Mouse (Mus musculus) heart, embryonic 16.5 days (tissue): ENCODE measurements at regions not wholly inside any gene's neighbourhood (a gene's known extent, or its start where the extent isn't known, plus 50 kb on each side); places are given as distances from the start of the nearest gene placed in this dataset.
A peak's percentile ranks its signal among the peaks of the same experiment; 100 is the strongest.

Experiments used
- ATAC-seq: fragments of 200-750 bp; cut with Nextera tagmentation; replicated peaks from 2 replicates; pipeline ENCODE4 v1.8.0; 2017; ENCODE audit warnings: moderate number of reproducible peaks; ENCODE audit not compliant: insufficient read depth, low FRiP score; ENCODE audit errors: extremely low read depth
- H3K27ac ChIP-seq: fragments of 300-500 bp; sonication (generic); 2 replicates; pipeline ENCODE4 v1.5.1; 2014; ENCODE audit warnings: mild to moderate bottlenecking, low read length, control low read depth, moderate library complexity
- H3K27me3 ChIP-seq: fragments of 300-500 bp; sonication (generic); 2 replicates; pipeline ENCODE4 v1.6.1; 2014; ENCODE audit warnings: low read length, mixed read lengths; ENCODE audit not compliant: control insufficient read depth, insufficient read depth
- H3K36me3 ChIP-seq: fragments of 300-500 bp; sonication (generic); 2 replicates; pipeline ENCODE4 v1.6.1; 2014; ENCODE audit not compliant: control insufficient read depth, insufficient read depth
- H3K4me1 ChIP-seq: fragments of 300-500 bp; sonication (generic); 2 replicates; pipeline ENCODE4 v1.6.1; 2014; ENCODE audit warnings: low read length, mixed read lengths; ENCODE audit not compliant: control insufficient read depth, insufficient read depth
- H3K4me2 ChIP-seq: fragments of 300-500 bp; sonication (generic); 2 replicates; pipeline ENCODE4 v1.6.1; 2014; ENCODE audit warnings: low read depth, mild to moderate bottlenecking, control low read depth, low read length
- H3K4me3 ChIP-seq: fragments of 300-500 bp; sonication (generic); 2 replicates; pipeline ENCODE4 v1.5.1; 2014; ENCODE audit warnings: mild to moderate bottlenecking, control low read depth, low read length
- H3K9ac ChIP-seq: fragments of 300-500 bp; sonication (generic); 2 replicates; pipeline ENCODE4 v1.6.1; 2014; ENCODE audit warnings: low read length, control low read depth
- H3K9me3 ChIP-seq: fragments of 300-500 bp; sonication (generic); replicated peaks from 2 replicates; pipeline ENCODE4 v1.6.1; 2016; ENCODE audit warnings: low read length; ENCODE audit not compliant: control insufficient read depth
- WGBS: fragments of 180-500 bp; shearing (Covaris S2); extraction: QIAGEN DNeasy Blood & Tissue Kit; methylation state at CpG from one replicate; pipeline ENCODE4 v1.1.7; 2014; 5-methylcytosine and 5-hydroxymethylcytosine counted together

DNA sequence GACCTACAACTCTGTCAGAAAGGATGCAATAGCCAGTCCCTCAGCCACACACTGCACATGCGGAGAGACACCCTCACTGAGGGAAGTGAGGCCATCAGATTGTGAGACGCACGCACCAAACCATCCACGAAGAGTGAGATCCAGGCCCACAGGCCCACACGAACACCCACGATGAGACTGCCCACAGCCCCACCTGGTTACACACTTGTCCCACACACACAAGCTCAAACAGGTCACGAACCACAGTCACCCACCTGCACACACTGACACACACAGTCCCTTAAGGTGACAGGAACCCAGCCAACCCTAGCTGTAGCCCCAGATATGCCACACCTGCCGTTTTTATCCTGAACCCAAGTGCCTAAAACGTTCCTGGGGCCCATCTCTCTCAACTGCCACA is 76.8 kb downstream of the Zfp36l2 start:
- no peaks in the 10 kb centered on the region for H3K9me3 ChIP-seq
- peaks cover 17% of the 10 kb centered on the region for H3K4me1 ChIP-seq
- no peak overlapping the region for H3K9ac ChIP-seq
- no peak overlapping the region for H3K4me3 ChIP-seq
- no peak for ATAC-seq
- no peaks in the 10 kb centered on the region for H3K36me3 ChIP-seq
- 77% methylated on average over 9 of the region's 9 CpGs for WGBS
- no peaks in the 10 kb centered on the region for H3K27me3 ChIP-seq
- H3K4me2 ChIP-seq, result no peak overlapping the region
- H3K27ac ChIP-seq, result peak overlapping the region; percentile 41

DNA sequence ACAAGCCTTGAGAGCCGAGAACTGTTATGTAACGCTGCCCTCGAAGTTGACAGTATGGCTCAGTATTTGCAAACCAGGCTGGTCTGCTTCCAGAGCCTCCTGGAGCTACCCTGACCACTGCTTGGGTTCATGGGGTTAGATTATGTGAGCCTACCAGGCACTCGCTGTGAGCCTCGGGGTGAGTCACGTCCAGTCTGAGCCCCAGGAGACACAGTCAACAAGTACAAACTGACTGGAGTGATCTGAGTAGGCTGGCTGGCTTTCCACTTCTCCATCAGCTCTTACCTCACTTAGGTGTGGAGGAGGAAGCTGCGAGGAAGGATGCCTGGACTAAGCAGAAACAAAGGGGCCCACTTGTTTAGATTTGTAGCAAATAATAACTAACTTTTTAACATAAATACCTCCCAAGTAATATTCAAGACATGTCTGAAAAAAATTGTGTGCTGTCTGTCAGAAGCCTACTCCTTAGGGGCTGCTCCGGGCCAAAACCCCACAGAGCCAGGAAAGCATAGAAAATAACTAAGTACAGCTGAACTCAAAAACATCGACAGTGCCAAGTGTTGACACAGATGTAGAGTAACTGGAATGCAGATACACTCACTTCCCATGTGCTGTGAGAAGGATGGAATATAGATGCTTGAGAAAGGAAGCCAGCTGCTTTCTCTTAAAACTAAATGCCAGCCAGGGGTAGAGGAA is 77.6 kb downstream of the Zfp36l2 start:
- H3K27ac ChIP-seq, result peak overlapping the region; percentile 41
- H3K9ac ChIP-seq, result no peak overlapping the region
- no peaks in the 10 kb centered on the region for H3K36me3 ChIP-seq
- WGBS, result 61% methylated on average over 9 of the region's 9 CpGs
- H3K4me3 ChIP-seq, result no peak overlapping the region
- ATAC-seq, result no peak
- peaks cover 16% of the 10 kb centered on the region for H3K4me1 ChIP-seq
- no peaks in the 10 kb centered on the region for H3K27me3 ChIP-seq
- H3K4me2 ChIP-seq, result no peak overlapping the region
- H3K9me3 ChIP-seq, result no peaks in the 10 kb centered on the region

DNA sequence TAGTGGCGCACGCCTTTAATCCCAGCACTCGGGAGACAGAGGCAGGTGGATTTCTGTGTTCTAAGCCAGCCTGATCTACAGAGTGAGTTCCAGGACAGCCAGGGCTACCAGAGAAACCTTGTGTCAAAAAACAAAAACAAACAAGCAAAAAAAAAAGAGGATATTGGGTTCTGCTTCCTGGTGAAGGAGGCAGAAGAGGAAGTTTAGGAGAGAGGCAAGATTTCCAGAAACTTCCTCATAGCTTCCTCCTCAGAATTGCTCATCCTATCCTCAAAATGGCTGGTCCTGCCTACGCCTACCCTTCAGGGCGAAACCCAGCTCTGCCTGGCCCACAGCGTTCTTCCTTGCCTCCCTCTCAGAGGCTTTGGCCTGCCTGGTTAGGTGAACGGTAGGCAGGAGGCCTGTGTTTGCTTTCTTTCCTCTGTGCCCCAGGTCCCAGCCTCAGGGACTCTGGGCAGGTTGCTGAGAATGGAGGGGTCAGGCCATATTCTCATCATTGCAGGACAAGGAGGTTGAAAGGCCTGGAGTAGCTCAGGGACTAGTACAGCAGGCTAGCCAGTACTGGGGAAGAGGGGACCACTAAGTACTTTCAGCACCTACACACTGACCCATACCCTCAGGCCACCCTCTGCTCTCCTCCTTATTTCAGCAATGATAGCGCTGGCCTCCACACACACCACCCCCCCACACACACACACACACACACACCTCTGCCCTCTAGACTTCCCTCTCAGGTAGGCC is 79.6 kb downstream of the Zfp36l2 start:
- Histone ChIP-seq H3K4me2 (no peak overlapping the region), H3K9me3 (no peaks in the 10 kb centered on the region), H3K27me3 (no peaks in the 10 kb centered on the region), H3K4me1 (peaks cover 25% of the 10 kb centered on the region), H3K36me3 (no peaks in the 10 kb centered on the region), H3K27ac (no peak overlapping the region), H3K9ac (no peak overlapping the region), H3K4me3 (no peak overlapping the region)
- ATAC-seq, result no peak
- 85% methylated on average over 8 of the region's 8 CpGs for WGBS

DNA sequence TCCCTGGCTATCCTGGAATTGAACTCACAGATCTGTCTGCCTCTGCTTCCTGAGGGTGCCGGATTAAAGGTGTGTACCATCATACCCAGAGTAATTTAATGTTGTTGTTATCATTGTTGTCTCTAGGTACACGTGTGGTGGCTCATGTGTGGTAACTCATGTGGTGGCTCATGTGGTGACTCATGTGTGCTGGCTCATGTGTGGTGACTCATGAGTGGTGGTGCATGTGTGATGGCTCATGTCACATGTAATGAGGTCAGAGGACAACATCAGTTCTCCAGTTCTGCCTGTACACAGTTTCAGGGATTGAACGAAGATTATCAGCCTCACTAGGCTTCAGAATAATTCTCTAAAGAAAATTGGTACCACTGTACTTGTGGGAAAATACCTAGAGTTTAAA is 80.2 kb downstream of the Zfp36l2 start:
- Histone ChIP-seq H3K4me2 (no peak overlapping the region), H3K9me3 (no peaks in the 10 kb centered on the region), H3K36me3 (no peaks in the 10 kb centered on the region), H3K27ac (no peak overlapping the region), H3K9ac (no peak overlapping the region), H3K4me1 (peaks cover 21% of the 10 kb centered on the region), H3K27me3 (no peaks in the 10 kb centered on the region), H3K4me3 (no peak overlapping the region)
- no peak for ATAC-seq
- WGBS, result 84% methylated on average over 3 of the region's 3 CpGs

DNA sequence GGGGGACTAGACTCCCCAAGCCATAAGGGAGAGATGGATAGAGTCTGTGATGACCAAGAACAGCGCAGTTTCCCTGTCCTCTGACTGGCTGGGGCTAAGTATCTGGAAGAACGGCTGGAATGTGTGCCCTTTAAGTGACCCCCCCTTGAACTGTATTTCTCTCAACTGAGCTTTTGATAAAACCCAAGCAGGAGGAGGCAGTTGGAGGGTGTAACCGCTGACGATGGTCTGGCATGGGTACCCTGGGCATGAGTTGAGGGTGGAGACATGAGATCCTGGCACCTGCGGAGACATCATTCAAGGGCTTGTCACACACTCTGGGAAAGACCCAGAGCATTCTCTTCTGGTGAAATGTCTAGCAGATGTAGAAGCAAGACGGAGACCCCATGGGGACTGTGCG is 83.5 kb downstream of the Zfp36l2 start:
- 36% methylated on average over 7 of the region's 7 CpGs for WGBS
- 0 out of 2 replicates have a peak overlapping the region, but pooled peaks have one; percentile 12 for H3K27ac ChIP-seq
- peaks cover 24% of the 10 kb centered on the region for H3K4me1 ChIP-seq
- ATAC-seq, result peak; percentile 75
- H3K36me3 ChIP-seq, result no peaks in the 10 kb centered on the region
- peak overlapping the region; percentile 22; the same call in 1 of the 2 replicates for H3K4me2 ChIP-seq
- H3K27me3 ChIP-seq, result no peaks in the 10 kb centered on the region
- no peak overlapping the region for H3K4me3 ChIP-seq
- no peak overlapping the region for H3K9ac ChIP-seq
- H3K9me3 ChIP-seq, result no peaks in the 10 kb centered on the region

DNA sequence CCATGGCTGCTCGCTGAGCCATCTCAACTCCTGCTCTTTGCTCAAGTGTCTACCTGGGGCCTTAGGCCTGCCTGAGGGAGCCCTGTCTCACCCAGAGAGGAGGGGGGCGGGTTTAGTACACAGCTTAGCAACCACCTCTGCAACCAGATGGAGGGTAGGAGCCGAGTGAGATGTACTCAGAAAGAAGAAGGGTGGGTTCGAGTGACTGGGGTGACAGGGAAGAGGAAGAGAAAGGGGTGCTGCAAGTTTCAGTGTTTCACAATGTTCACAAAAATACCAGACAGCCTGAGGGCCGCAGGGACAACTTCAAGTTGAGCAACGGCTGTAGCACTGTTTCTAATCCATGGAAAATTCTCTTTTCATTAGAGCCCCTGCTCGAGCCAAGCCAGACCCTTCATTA is 84.4 kb downstream of the Zfp36l2 start:
- WGBS, result 73% methylated on average over 7 of the region's 7 CpGs
- no peaks in the 10 kb centered on the region for H3K9me3 ChIP-seq
- H3K27me3 ChIP-seq, result no peaks in the 10 kb centered on the region
- H3K4me2 ChIP-seq, result no peak overlapping the region
- no peak overlapping the region for H3K4me3 ChIP-seq
- H3K27ac ChIP-seq, result no peak overlapping the region
- no peak for ATAC-seq
- no peaks in the 10 kb centered on the region for H3K36me3 ChIP-seq
- no peak overlapping the region; the same call in 1 of the 2 replicates for H3K9ac ChIP-seq
- H3K4me1 ChIP-seq, result peaks cover 24% of the 10 kb centered on the region

DNA sequence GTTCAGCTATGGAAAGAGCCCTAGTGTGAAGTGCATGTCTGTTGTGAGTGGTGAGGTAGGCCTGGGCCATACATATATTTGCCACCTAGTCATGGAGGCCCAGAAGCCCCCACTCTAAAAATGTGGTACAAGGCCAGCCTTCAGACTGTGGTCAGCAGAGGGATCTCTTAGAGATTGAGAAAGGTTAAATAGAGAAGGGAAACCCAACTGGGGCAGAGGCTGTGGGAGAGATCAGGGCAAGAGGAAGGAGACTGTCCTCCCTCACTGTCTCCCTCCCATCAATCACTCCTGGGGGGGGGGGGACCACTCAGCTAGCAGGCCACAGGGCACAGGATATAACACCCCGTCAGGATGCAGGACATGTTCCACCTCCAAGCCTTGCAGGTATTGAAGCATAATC is 86.1 kb downstream of the Zfp36l2 start:
- no peaks in the 10 kb centered on the region for H3K27me3 ChIP-seq
- no peak overlapping the region for H3K9ac ChIP-seq
- WGBS, result 36% methylated on average over 1 of the region's 1 CpGs
- H3K4me2 ChIP-seq, result no peak overlapping the region
- H3K36me3 ChIP-seq, result no peaks in the 10 kb centered on the region
- H3K4me1 ChIP-seq, result peaks cover 28% of the 10 kb centered on the region
- ATAC-seq, result no peak
- no peak overlapping the region for H3K27ac ChIP-seq
- H3K4me3 ChIP-seq, result no peak overlapping the region
- H3K9me3 ChIP-seq, result no peaks in the 10 kb centered on the region

DNA sequence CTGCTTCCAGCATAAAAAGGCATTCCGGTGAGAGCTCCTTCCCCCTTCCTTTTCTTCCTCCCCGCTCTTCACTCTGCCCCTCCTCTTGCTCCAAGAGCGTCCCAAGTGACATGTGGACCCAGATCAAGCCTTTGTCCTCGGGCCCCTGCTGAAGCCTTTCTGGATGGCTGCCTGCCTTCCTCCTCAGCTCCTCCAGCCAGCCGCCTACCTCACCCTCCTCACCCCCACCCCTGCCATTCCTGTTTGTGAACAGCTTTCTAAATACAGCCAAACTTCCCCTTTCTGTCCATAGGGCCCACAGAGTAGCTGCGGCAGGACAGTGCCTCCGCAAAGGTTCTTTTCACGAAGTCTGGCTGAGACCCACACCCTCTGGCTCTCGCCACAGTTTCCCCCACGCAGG is 87.2 kb downstream of the Zfp36l2 start:
- Histone ChIP-seq H3K27me3 (no peaks in the 10 kb centered on the region), H3K27ac (peak overlapping the region; percentile 21; the same call in 1 of the 2 replicates), H3K4me2 (no peak overlapping the region), H3K9me3 (no peaks in the 10 kb centered on the region), H3K36me3 (no peaks in the 10 kb centered on the region), H3K4me1 (peaks cover 32% of the 10 kb centered on the region), H3K9ac (peak overlapping the region; percentile 28), H3K4me3 (no peak overlapping the region)
- 37% methylated on average over 10 of the region's 10 CpGs for WGBS
- no peak; the same call in 1 of the 2 replicates for ATAC-seq

DNA sequence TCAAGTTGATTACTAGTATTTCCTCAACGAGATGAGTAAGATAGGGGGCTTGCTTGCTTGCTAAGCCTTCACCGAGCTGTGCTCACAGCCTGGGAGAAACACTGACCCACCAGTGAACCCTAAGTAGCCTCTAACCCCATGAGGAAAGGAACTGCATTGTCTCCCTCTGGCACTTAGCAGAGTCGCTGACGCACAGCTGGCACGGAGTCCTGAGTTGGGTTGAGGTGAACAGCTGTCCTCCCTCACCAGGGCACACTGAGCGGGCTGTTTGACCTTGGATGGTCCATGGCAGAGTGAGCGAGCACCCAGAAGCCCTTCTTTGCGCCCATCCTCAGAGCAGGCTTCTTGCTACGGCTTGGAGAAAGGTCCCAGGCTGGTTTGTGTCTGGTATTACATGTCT is 88.0 kb downstream of the Zfp36l2 start:
- H3K4me2 ChIP-seq, result no peak overlapping the region
- H3K9me3 ChIP-seq, result no peaks in the 10 kb centered on the region
- no peak overlapping the region for H3K4me3 ChIP-seq
- no peak overlapping the region for H3K9ac ChIP-seq
- no peaks in the 10 kb centered on the region for H3K36me3 ChIP-seq
- no peak for ATAC-seq
- WGBS, result 71% methylated on average over 9 of the region's 9 CpGs
- H3K27ac ChIP-seq, result no peak overlapping the region
- peaks cover 32% of the 10 kb centered on the region for H3K4me1 ChIP-seq
- no peaks in the 10 kb centered on the region for H3K27me3 ChIP-seq
